Mouse (Mus musculus): ENCODE measurements at regions not wholly inside any gene's neighbourhood (a gene's known extent, or its start where the extent isn't known, plus 50 kb on each side); places are given as distances from the start of the nearest gene placed in this dataset.

DNA sequence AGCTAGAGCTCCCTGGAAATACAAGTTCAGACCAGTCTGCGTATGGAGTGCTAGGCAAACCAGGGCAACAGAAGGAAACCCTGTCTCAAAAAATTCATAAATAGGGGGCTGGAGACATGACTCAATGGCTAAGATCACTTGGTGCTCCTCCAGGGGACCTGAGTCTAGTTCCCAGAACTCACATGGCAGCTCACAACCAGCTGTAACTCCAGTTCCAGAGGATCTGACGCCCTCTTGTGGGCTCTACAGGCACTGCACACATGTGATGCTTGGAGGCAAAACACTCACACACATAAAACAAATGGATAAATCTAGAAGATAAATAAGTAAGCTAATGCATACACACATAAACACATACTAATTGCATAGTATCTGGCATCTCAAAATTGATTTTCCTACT is 59.1 kb upstream of the Ephb1 start:
- TF ChIP-seq EP300 (IDR thresholded peaks at IDR 0.05; ENCODE audit: insufficient read depth, low read depth, low read length) = no peak
- TF ChIP-seq CTCF (IDR thresholded peaks at IDR 0.05; ENCODE audit: low read depth, low read length) = peak; percentile 43
- TF ChIP-seq POLR2A (IDR thresholded peaks at IDR 0.05; ENCODE audit: insufficient read depth, low read length) = no peak

All from ES-Bruce4 (cell line).